Mouse (Mus musculus) right cerebral cortex, postnatal 36 days (tissue): ENCODE measurements around the gene Grm4.

Source experiments
- DNase-seq, 2 experiments: peaks; one replicate each; pipeline ENCODE4 v3.0.0; 2022; ENCODE audit warnings: low spot score in 2 of 2, mixed read lengths in 1 of 2

Grm4 gene

DNA sequence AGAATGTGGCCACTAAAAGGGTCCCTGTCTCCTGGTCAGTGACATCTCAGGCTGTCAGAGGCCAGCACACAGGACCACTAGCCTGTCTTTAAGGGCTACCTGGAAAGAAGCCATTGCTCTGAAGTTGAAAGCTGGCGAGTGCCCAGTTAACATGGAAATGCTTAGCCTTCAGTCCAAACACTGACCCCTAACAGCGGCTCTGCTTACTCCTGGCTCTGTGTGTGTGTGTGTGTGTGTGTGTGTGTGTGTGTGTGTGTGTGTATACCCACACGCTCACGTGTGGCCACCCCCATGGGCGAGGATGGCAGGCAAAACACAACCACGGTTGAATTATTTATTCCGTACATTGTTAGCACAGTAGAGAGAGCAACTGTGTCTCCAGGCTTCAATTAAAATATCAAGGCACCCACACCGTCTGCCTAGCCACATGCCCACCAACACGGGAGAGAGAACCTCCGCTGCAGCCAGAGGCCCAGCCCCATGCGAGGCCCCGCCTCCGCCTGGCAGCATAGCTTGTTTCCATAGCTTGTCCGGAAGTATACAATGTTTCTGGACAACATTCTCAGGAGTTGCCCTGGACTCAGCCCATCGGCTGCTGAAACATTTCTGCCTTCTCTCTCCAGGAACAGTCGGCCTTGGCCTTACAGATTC is 32.9 kb downstream of the Grm4 start:
- no peak for DNase-seq

DNA sequence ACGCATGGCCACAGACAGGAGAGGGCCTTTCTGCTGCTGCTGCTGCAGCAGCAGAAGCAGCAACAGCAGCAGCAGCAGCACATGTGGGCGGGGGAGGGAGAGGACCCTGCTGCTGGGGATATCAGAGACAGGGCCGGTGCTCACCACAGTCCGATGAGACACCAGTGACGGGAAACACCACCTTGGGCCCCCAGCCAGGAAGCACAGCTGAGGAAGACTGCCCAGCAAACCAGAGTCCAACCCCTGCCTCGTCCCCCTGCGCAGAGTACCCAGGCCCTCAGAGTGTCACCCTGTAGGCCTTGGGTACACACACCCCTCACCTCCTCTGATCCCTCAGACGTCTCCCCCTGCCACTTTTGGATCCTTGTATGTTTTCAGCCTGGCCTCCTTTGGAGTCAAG is 35.3 kb downstream of the Grm4 start:
- DNase-seq: no peak

DNA sequence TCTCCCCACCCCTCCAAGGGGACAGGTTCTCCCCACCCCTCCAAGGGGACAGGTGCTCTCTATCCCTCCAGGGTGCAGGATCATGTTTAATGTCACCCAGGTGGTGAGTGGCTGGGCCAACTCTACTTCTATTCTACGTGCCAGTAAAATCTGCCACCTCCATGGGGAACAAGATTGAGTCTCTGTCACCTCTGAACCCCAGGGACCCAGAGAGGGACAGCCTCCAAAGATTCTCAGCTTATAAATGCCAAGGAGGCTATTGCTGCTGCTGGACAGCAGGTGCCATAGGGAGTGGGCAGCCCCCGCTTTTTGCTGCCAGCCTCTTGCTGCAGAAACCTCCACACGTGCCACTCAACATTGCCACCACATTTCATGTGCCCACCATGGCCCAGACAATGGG is 37.6 kb downstream of the Grm4 start:
- no peak for DNase-seq

DNA sequence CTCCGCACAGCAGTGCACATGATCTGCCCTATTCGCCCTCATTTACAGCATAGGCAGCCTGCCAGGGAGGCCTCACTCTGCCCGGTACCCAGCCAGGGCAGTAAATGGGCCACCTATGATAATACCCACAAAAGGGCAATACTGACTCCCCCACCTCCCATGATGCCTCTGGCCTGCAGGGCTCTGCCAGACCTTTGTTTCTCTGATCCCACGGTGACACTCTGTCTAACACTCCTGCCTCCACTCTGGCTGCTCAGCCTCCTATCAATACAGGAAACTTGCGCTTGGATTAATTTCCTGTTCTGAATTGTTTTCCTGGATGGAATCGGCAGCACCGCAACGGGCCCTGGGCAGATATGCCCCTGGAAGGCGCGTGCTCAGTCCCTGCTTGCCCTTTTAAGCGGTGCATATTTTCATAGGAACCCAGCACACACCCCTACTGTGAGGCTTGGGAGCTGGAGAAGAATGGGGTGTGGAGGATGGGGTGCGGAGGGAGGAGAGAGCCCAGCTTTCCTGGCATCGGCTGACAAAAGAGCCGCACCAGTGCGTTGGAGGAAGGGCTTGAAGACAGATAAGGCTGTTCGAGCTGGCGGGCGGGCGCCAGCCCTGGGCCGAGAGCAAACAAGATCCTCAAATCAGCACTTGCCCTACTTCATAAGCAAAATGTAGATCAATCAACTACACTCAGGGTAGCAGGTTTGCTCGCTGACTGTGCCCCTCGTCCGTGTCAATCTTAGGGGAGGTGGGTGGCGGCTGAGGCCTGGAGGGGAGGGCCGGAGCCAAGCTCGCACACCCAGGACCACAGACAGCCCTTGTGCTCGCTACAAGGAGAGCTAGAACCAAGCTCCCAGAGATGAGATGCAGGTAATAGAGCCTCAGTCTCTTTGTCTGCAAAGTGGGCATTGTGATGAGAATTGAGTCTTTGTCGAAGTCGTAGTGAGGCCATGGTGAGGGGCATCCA is 40.8 kb downstream of the Grm4 start:
- peak; percentile 12 to 15 for DNase-seq

DNA sequence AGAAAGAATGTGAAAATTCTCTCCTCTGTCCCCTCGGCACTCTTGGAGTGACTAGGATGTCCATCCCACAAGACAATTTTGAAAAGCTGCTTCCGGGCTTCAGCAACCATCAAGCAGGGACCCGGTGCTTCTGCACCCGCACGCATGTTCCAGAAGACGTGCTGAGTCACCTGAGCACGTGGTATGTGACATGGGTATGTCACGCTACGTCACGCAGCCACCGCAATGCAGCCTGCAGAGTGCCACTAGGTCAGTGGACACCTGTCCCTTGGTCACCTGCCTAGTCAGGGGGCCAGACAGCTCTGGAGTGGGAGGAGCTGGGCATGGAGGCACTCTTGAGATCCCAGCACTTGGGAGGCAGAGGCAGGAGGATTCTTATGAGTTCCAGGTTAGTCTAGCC is 45.6 kb downstream of the Grm4 start:
- DNase-seq: no peak

DNA sequence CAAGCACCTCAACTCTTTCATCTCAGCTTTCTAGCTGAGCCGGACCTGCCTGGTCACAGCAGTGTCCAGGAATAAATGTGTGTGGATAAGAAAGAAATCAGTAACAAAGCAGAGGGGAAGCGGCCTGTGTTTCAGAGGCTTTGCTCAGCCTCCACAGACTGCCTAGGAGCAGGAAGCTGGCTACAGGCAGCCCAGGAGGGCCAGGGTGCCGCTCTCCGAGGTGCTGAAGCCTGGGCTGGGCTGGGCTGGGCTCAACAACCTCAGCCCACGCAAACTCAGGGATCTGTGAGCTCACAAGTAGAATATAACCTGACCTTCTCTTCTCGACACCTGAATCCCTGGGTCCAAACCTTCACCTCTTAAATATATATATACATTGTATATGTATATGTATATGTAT is 54.6 kb downstream of the Grm4 start:
- DNase-seq: no peak

DNA sequence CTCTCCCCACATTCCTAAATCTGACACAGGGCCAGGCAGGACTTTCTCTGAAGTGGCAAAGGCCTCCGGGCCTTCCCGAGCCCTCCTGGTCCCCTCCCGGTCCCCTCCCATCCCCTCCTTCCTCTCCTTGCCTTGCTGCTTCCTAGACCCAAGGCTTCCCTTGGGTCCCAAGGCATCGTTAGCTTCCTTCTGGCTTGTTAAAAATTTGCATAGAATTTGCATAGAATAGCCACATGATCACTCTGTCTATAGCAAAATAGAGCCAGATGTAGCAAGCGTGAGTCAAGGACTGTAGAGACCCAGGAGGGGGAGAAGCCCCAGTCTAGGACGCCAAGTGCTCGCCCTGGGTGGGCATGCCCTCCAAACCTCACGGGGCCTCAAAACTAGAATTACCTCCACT is 55.3 kb downstream of the Grm4 start:
- DNase-seq: no peak

DNA sequence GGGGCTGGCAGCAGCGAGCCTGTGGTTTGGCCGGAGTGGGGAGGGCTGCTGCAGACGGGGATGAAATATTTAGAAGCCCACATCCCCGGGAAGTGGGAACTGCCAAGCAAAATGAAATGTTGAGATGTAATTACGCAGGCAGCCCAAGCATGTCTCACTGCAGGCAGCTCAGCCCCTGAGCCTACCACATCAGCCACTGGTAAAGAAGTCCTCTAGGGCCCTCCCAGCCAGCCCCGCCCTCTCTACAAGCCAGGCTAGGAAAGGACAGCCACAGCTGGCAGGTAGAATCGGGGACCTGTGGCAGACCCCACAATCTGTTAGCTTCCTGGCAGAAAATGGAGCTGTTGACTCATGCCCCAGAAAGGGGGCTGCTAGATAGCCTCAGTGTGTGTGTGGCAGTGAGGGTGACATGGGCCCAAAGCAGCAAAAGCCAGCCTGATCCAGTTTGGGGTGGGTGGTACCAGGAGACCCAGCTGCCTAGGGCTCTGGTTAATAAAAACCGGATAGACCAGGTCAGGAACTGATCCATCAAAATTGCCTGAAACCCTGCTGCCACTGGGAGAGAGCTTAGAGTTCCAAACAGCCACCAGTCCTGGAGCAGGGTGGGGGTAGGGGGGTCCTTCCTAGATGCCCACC is 56.8 kb downstream of the Grm4 start:
- no peak for DNase-seq

DNA sequence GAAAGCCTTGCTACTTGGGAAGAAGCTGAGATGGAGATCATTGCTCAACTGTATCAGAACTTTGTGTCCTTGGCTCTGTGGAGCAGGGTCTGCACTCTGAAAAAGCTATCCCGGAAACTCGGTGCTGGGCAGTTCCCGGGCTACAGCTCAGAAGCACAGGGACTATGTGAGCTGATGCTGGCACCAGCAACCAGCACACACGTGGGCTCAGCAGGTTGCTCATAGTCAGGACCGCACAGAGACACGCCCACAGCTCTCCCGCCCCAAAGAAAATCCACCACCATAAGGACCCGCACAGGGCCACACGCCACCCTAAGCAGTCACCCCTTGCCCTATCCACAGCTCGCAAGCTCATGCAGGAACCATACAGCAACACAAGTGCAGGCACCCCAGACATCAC is 61.2 kb downstream of the Grm4 start:
- no peak for DNase-seq

DNA sequence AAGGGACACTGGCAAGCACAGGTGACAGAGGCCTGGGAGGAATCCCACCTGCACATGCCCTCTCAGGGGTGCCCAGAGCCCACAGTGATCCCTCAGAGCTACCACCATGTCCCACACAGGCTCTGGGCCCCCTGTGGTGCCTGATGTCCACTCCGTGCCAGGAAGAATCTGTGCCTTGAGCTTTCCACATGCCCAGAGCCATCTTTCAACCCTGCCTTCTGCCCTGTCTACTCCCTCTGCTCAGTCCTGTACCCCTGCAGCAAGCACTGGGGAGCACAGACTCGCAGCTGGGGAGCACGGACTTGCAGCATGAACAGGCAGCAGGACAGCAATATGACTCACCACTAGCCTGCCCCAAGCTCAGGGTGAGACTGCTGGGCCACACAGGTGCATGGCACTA is 62.0 kb downstream of the Grm4 start:
- no peak for DNase-seq

DNA sequence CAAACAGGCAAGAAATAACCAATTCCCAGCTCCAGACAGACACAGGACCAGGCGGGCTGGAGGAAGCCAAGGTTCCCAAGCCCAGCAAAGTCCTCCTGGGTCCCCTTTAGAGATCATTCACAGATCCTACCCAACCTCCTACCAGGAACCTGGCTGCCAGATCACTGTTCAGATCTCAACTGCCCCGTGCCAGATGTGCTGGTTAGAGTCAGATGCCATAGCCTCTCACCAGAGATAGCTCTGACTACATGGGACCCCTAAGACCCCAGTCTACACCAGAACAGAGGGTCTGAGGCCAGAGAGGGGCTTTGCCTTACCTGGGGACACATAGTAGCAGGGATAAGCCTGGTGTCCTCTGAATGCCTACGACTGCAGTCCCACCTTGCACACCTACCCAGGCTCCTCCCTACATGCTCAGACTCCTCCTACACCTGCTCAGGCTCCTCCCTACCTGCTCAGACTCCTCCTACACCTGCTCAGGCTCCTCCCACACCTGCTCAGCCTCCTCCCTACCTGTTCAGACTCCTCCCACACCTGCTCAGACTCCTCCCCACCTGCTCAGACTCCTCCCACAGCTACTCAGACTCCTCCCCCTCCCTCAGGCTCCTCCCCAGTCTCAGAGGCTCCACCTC is 63.2 kb downstream of the Grm4 start:
- no peak for DNase-seq

DNA sequence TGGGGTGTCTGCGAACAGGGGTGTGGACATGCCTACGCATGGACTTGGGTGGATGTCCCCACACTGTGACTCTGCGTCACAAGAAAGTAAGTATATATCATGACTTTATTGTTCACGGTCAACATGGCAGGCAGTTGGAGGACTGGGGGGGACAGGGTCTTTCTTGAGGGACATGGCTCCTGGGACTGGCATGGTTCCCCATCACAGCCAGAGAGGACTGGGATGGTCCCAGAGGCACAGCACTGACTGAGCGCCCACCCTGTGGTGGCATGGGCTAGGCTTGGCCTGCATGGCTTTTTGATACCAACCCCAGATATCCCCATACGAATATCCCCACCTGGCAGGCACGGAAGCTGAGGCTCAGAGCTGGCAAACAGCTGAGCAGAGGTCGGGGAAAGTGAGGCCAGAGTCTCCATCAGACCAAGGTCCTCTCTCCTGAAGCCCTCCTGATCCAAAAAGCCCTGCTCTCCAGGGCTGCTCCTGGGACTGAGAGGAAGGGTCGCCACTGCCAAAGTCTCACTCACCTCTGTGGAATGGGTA is 64.1 kb downstream of the Grm4 start:
- DNase-seq: no peak

DNA sequence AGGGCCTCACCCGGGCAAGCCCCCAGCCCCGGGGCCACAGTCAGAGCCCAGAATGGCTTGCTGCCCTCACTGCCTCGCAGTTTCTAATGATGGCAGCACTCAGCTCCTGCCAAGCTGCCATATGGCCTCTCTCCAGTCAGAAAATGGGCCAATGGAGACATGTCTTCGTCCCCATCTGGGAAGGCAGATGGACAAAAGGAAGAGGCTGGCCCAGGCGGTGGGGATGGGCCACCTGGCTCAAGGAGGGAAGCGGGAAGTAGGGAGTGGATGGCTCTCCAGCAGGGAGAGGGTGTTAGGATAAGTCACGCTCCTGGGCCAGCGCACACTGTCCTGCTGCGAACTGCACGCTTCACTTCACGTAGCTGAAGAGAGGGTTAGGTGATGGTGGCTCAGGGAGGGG is 64.8 kb downstream of the Grm4 start:
- DNase-seq: no peak

DNA sequence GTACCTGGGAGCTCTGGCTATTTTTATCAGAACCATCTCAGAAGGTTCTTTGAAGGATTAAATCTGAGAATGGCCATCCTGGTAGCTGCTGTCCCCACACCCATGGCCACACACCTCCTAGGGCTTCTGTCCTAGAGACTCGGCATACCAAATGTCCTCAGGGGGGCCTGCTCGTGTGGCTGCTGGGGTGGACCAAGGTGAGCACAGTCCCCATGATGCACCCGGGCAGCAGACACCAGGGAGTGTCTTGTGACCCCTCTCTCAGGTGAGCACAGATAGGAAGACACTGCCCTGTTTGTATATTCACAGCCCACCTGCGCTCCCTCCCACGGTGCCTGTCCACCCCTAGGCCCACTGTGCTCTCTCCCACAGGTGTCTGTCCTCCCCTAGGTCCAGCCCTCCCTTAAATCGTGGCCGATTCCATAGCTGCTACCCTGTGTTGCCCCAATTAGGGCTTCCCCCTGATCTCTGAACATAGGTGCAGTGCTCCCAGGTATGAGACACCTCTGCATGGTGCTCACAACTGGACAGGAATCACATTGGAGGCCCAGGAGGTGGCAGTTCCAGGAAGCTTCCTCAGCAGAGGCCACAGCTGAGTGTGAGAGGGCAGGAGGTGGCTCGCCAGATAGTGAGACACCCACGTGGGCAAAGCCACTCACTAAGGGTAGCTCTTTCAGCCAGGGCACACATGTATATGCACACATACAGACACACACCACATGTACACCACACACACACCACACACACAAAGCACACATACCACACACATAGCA is 66.0 kb downstream of the Grm4 start:
- no peak for DNase-seq

DNA sequence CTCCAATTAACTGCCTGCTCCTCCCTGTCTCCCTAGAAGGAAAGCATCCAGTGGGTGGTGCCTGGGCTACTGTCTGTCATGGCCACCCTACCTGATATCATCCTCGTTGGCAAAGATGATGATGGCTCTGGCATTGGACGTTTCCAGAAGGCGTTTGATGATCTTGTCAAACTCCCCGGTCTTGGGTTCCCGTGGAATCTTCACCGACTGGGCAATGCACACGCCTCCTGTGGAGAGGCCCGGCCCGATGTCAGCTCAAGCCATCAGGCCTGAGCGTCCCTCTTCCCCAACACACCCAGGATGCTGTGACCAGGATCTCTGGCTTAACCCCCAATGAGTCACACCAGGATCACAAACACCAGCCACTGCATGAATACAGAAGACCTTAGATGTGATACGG is 66.8 kb downstream of the Grm4 start:
- DNase-seq: no peak

DNA sequence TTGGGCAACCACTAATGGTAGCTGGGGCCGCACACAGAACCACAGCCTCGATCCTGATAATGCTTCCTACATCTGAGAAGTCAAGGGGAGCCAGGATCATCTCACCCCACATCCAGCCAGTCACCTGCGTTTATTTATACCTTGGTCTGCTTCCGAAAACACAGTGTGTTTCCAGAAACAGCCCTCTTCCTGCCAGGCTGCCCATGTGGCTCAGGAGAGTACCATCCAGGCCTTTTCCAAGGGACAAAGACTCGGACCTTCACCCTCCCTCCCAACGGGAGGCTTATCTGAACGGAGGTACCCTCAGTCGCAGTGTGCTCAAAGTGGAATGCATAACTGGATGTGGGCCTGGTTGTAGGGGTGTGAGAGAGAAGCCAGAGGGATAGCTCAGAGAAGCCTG is 68.2 kb downstream of the Grm4 start:
- no peak for DNase-seq

DNA sequence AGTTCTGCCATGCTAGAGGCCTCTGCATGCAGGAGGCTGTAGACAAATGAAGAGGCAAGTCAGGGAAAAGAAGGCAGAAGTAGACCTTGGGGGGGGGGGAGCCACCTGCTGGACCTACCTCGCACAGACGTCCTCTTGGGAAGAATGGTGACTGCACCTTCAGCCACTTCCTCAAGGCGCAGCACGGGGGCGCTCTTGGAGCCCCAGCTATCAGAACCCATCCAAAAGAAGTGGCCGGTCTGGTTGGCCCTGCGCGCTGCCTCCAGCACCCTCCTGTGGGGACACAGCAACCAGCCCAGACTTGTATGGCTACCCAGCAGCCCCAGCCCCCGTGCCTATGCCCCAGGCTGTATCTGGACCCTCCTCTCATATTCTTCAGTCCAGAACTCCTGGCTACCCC is 69.4 kb downstream of the Grm4 start:
- DNase-seq: no peak

DNA sequence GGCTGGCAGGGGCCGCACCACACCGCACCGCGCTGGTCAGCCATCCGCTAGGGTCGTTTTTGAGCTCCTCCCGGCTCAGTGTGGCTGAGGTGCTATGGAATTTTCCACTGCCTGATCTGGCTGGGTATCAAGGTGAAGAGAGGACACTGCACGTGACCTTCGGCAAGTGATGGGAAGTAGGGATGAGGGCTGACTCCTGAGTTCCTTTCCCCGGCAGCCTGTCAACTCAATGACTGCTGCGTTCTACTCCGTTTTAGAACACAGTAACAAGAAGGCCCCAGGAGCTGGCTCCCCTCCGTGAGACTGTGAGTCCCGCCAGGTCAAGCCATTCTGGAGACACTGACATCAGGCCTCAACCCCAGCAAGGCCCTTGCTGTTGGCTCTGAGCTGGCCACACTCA is 70.0 kb downstream of the Grm4 start:
- DNase-seq: no peak

DNA sequence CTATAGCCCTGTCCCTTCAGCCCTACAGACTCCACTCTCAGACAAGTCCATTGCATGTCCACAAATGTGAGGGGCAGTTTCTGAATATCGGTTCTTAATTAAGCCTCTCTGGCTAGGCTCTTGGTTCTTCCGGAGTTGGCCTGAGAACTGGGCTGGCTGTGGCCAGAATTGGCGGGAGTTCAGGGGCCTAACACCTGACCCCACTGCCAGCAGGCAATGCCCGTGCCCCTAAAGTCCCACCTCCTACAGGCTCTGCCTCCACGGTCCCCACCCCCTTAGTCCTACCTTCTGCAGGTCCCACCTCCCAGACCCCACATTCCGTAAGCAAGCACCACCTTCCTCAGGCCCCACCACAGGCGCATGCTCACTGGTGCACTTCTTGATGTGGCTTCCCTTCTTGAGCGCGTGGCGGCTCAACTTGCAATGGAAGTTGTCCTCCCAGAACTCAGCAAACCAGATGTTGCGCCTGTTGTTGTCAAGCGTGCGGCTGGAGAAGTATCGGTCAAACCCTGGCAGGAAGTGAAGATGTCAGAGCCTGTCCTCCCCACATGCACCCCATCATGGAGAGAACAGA is 71.4 kb downstream of the Grm4 start:
- no peak for DNase-seq

DNA sequence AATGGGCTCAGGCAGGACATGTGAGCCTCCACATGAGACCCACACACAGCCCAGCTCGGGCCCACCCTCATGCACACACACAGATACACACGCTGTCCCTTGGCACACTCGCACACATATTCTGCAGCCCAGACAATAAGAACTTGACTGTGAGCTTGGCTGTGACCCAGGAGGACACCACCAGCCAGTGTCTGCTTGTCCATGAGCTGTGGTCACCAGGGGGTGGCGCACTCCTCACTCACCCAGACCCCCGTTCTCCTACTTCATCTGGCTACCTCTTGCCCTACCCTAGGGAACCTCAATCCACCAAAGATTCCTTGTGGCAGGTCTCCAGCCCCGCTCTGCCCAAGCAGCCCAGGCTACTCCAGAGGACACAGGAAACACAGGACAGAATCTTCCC is 72.5 kb downstream of the Grm4 start:
- no peak for DNase-seq
